Mouse (Mus musculus) limb, embryonic 12.5 days (tissue): ENCODE results near the gene Sart3. TPM values are rescaled to one million over a fixed set of nuclear protein-coding genes. Genes with fewer than 3 reads are reported as not detected.
"Not testable (repeated sequence)": the region's sequence is repeated elsewhere in the genome, so short reads cannot be mapped to it uniquely, and the experiment has no call there.

Source experiments
- ATAC-seq: fragments of 200-750 bp; cut with Nextera tagmentation; 2 replicates; pipeline ENCODE4 v1.8.0; 2017; ENCODE audit warnings: low read depth, moderate TSS enrichment; ENCODE audit not compliant: insufficient number of reproducible peaks, insufficient read depth, low FRiP score, low TSS enrichment
- H3K27ac ChIP-seq: fragments of 300-500 bp; sonication (generic); 2 replicates; pipeline ENCODE4 v1.5.1; 2016; ENCODE audit warnings: mild to moderate bottlenecking, moderate library complexity
- H3K27me3 ChIP-seq: fragments of 300-500 bp; sonication (generic); 2 replicates; pipeline ENCODE4 v1.6.1; 2016; ENCODE audit warnings: mild to moderate bottlenecking, moderate library complexity
- H3K36me3 ChIP-seq: fragments of 300-500 bp; sonication (generic); 2 replicates; pipeline ENCODE4 v1.6.1; 2016; ENCODE audit warnings: mild to moderate bottlenecking, moderate library complexity
- H3K4me1 ChIP-seq: fragments of 300-500 bp; sonication (generic); replicated peaks from 2 replicates; pipeline ENCODE4 v1.6.1; 2016
- H3K4me2 ChIP-seq: fragments of 300-500 bp; sonication (generic); 2 replicates; pipeline ENCODE4 v1.6.1; 2016; ENCODE audit warnings: mild to moderate bottlenecking, moderate library complexity
- H3K4me3 ChIP-seq: fragments of 300-500 bp; sonication (generic); replicated peaks from 2 replicates; pipeline ENCODE4 v1.5.1; 2016; ENCODE audit warnings: mild to moderate bottlenecking
- H3K9ac ChIP-seq: fragments of 300-500 bp; sonication (generic); replicated peaks from 2 replicates; pipeline ENCODE4 v1.6.1; 2016; ENCODE audit warnings: mild to moderate bottlenecking, moderate library complexity
- H3K9me3 ChIP-seq: fragments of 300-500 bp; sonication (generic); 2 replicates; pipeline ENCODE4 v1.6.1; 2016; ENCODE audit warnings: mild to moderate bottlenecking, moderate library complexity
- WGBS: fragments of 180-500 bp; shearing (Covaris S2); methylation state at CpG from one replicate; pipeline ENCODE4 v1.1.7; 2016; 5-methylcytosine and 5-hydroxymethylcytosine counted together
- polyA plus RNA-seq: library from polyadenylated mRNA; unstranded; fragments of >200 nt; fragmentation: Nextera tagmentation; extraction: Ambion mirVana; gene quantifications from 2 replicates; pipeline ENCODE4 v1.2.1, GENCODE M21; 2016

Gene Sart3
- polyA plus RNA-seq, 1 experiment from 2014 or later, result 87.9 TPM

DNA sequence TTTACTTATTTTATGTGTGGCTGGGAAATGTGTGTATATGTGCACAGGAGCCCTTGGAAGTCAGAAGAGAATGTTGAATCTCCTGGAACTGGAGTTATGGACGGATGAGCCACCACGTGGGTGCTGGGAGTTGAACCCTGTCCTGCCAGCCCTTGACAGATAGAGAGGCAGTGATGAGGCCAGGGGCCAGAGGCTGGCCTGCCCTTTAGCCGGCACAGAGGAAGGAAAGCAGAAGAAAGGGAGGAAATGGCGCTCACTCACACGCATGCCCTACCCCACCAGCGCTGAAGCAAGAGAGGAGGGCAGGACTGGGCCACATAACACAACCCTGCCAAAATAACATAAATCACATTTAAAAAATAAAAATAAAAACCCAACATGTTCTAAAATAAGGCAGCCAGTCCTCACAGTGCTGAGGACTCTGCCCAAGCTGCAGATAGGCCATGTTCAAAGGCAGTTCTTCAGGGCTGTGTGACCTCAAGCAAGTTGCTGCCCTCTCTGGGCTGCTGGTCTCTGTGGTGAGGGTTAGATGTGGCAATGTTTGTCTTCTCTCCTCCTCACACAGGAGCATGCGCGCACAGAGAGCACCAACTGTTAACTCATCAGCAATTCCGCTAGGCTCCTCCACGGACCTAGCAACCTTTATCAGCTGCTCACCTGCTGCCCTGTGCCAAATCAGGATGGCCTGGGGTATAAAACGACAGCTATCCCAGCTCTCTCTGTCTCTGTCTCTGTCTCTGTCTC is 18.3 kb upstream of the Sart3 start:
- H3K4me3 ChIP-seq, result no peak overlapping the region
- H3K27me3 ChIP-seq, result no peaks in the 10 kb centered on the region
- no peak for ATAC-seq
- H3K9me3 ChIP-seq, result no peaks in the 10 kb centered on the region
- WGBS, result 70% methylated on average over 11 of the region's 11 CpGs
- H3K9ac ChIP-seq, result no peak overlapping the region
- peaks cover 35% of the 10 kb centered on the region for H3K36me3 ChIP-seq
- H3K4me1 ChIP-seq, result peaks cover 94% of the 10 kb centered on the region
- peak overlapping the region; percentile 97 for H3K27ac ChIP-seq
- H3K4me2 ChIP-seq, result no peak overlapping the region

- 3% methylated on average over 7 of the region's 7 CpGs for WGBS
- H3K9me3 ChIP-seq, result no peaks in the 10 kb centered on the region
- no peaks in the 10 kb centered on the region for H3K27me3 ChIP-seq
- H3K4me3 ChIP-seq, result no peak overlapping the region
- ATAC-seq, result peak; percentile 80
- no peak overlapping the region for H3K9ac ChIP-seq
- peaks cover 85% of the 10 kb centered on the region for H3K4me1 ChIP-seq
- H3K36me3 ChIP-seq, result peaks cover 21% of the 10 kb centered on the region
- peak overlapping the region; percentile 31 for H3K4me2 ChIP-seq
- peak overlapping the region; percentile 97 for H3K27ac ChIP-seq
These were observed 16.9 kb upstream of the Sart3 start for GRCm38 (mm10) chr5:113789075-113789788.

- WGBS, result 19% methylated on average over 6 of the region's 6 CpGs
These were observed 16.3 kb upstream of the Sart3 start for GRCm38 (mm10) chr5:113788645-113789044.

DNA sequence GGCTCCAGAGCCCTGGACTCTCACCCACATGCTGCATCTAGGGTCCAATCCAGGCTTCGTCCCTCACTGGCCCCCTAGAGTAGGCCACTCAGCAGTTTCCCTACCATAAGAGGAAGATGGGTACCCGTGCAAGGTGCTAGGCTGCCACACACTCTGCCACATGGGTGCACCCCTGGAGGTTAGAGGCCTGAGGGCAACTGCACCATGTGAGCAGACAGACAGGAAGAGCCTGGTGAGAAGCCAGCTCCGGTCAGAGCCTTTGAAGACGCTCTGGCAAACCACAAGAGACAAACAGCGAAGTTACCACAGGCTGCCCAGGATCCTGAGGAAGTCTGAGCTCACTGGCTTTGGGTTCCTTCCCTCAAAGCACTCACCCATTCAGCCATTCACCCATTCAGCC is 14.7 kb upstream of the Sart3 start:
- Histone ChIP-seq H3K9ac (no peak overlapping the region), H3K27ac (0 out of 2 replicates have a peak overlapping the region, but pooled peaks have one; percentile 35), H3K4me1 (peaks cover 83% of the 10 kb centered on the region), H3K4me3 (no peak overlapping the region), H3K9me3 (no peaks in the 10 kb centered on the region), H3K27me3 (no peaks in the 10 kb centered on the region), H3K4me2 (no peak overlapping the region), H3K36me3 (no peaks in the 10 kb centered on the region)
- no peak for ATAC-seq
- WGBS, result 71% methylated on average over 5 of the region's 5 CpGs

More at GRCm38 (mm10) chr5:113788645-113789044, 16.3 kb upstream of the Sart3 start:
- peak; percentile 20; the same call in 1 of the 2 replicates for ATAC-seq
- no peaks in the 10 kb centered on the region for H3K9me3 ChIP-seq
- H3K27me3 ChIP-seq, result no peaks in the 10 kb centered on the region
- H3K36me3 ChIP-seq, result peaks cover 15% of the 10 kb centered on the region
- H3K4me1 ChIP-seq, result peaks cover 85% of the 10 kb centered on the region
- H3K9ac ChIP-seq, result no peak overlapping the region
- H3K27ac ChIP-seq, result peak overlapping the region; percentile 97
- peak overlapping the region; percentile 31 for H3K4me2 ChIP-seq
- 0 out of 2 replicates have a peak overlapping the region, but pooled peaks have one; percentile 3 for H3K4me3 ChIP-seq

- Histone ChIP-seq H3K27ac (peak overlapping the region; percentile 93), H3K4me1 (peaks cover 71% of the 10 kb centered on the region), H3K4me2 (peak overlapping the region; percentile 43), H3K9ac (0 out of 2 replicates have a peak overlapping the region, but pooled peaks have one; percentile 34)
- 27% methylated on average over 3 of the region's 3 CpGs for WGBS
- ATAC-seq, H3K4me3 ChIP-seq, H3K36me3 ChIP-seq, H3K27me3 ChIP-seq, H3K9me3 ChIP-seq: not testable (repeated sequence)
These were observed 11.8 kb upstream of the Sart3 start for GRCm38 (mm10) chr5:113784104-113784503.

DNA sequence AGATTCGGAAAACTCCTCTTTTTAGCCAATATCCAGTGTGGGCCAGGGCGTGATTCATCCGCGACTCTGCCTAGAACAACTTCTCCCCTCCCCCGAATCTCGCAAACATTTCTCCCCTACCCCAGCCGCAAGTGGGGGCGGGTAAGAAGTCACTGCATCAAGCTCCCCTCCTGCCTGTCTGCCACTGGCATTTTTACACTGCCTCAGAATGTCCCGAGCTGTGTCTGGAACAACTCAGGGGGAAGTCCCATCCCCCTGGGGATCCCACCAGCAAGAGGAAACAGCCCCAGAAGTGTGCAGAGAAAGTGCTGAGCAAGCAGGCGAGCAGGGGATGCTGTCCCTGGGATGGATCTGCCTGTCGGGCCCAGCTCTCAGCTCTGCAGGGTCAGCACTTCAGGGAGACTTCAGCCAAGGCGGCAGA is 11.3 kb upstream of the Sart3 start:
- H3K4me2 ChIP-seq, result peak overlapping the region; percentile 43
- WGBS, result 7% methylated on average over 12 of the region's 12 CpGs
- no peaks in the 10 kb centered on the region for H3K27me3 ChIP-seq
- no peak overlapping the region for H3K4me3 ChIP-seq
- H3K9me3 ChIP-seq, result no peaks in the 10 kb centered on the region
- peaks cover 66% of the 10 kb centered on the region for H3K4me1 ChIP-seq
- H3K9ac ChIP-seq, result peak overlapping the region; percentile 34; the same call in 1 of the 2 replicates
- ATAC-seq, result no peak
- H3K27ac ChIP-seq, result peak overlapping the region; percentile 93
- peaks cover 3% of the 10 kb centered on the region; the same call in 1 of the 2 replicates for H3K36me3 ChIP-seq

DNA sequence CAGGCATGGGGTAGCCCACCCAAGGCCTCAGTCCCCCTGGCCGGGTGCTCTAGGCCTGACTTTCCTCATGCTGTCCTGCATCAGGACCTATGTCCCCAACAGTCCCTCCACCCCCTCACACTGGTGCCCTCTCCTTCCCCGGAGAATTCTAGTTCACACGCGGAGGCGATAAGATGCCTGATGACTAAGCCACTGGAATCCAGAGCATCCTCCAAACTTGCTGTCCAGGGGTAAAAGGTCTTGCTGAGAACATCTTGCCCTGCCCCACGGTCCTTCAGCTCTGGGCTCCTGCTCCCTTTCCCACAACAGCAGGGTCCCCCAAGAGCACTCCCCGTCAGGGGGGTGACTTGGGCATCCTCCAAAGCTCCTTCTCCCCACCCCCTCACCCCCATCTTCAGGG is 10.3 kb upstream of the Sart3 start:
- Histone ChIP-seq H3K9me3 (no peaks in the 10 kb centered on the region), H3K9ac (no peak overlapping the region), H3K4me3 (no peak overlapping the region), H3K36me3 (peaks cover 12% of the 10 kb centered on the region; the same call in 1 of the 2 replicates), H3K4me2 (no peak overlapping the region), H3K27me3 (no peaks in the 10 kb centered on the region), H3K4me1 (peaks cover 56% of the 10 kb centered on the region), H3K27ac (peak overlapping the region; percentile 93)
- WGBS, result 93% methylated on average over 7 of the region's 7 CpGs
- ATAC-seq, result no peak

DNA sequence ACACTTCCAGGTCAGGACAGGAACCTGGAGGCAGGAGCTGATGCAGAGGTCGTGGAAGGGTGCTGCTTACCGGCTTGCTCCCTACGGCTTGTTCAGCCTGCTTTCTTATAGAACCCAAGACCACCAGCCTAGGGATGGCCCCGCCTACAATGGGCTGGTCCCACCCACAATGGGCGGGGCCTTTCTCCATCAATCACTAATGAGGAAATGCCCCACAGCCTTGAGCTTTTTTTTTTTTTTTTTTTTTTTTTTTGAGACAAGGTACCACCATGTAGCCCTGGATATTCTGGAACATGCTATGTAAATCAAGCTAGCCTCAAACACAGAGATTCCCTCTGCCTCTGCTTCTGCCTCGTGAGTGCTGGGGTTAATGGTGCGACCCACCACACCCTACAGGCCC is 9.6 kb upstream of the Sart3 start:
- Histone ChIP-seq H3K27me3 (no peaks in the 10 kb centered on the region), H3K9me3 (no peaks in the 10 kb centered on the region), H3K4me2 (no peak overlapping the region), H3K36me3 (peaks cover 18% of the 10 kb centered on the region), H3K27ac (peak overlapping the region; percentile 70), H3K9ac (no peak overlapping the region), H3K4me3 (no peak overlapping the region), H3K4me1 (peaks cover 48% of the 10 kb centered on the region)
- WGBS, result 80% methylated on average over 7 of the region's 7 CpGs
- no peak for ATAC-seq

DNA sequence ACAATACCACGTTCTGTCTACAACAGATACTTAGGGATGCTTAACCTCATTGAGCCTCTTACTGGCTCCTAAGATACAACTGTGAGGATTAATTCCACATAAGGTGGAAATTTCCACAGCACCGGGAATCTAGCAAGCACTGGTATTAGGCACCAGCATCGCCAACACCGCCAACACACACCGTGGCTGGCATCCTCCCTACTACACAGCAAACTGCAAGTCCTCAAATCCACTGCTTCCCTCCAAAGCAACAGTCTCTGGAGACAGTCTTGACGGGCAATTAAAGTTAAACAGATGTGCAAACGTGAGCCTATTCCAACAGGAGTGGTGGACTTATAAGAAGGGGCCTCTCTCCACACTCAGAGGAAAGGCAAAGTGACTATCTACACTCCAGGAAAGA is 8.9 kb upstream of the Sart3 start:
- Histone ChIP-seq H3K27me3 (no peaks in the 10 kb centered on the region), H3K9ac (no peak overlapping the region), H3K9me3 (no peaks in the 10 kb centered on the region), H3K27ac (peak overlapping the region; percentile 70), H3K36me3 (peaks cover 24% of the 10 kb centered on the region), H3K4me2 (no peak overlapping the region), H3K4me1 (peaks cover 42% of the 10 kb centered on the region), H3K4me3 (no peak overlapping the region)
- 61% methylated on average over 7 of the region's 7 CpGs for WGBS
- ATAC-seq, result no peak

- peak overlapping the region; percentile 70 for H3K27ac ChIP-seq
- no peaks in the 10 kb centered on the region for H3K9me3 ChIP-seq
- no peak overlapping the region for H3K4me3 ChIP-seq
- H3K4me2 ChIP-seq, result no peak overlapping the region
- H3K9ac ChIP-seq, result no peak overlapping the region
- peaks cover 29% of the 10 kb centered on the region for H3K36me3 ChIP-seq
- peaks cover 40% of the 10 kb centered on the region for H3K4me1 ChIP-seq
- 81% methylated on average over 5 of the region's 5 CpGs for WGBS
- no peaks in the 10 kb centered on the region for H3K27me3 ChIP-seq
- no peak for ATAC-seq
These were observed 8.5 kb upstream of the Sart3 start for GRCm38 (mm10) chr5:113780763-113781162.

DNA sequence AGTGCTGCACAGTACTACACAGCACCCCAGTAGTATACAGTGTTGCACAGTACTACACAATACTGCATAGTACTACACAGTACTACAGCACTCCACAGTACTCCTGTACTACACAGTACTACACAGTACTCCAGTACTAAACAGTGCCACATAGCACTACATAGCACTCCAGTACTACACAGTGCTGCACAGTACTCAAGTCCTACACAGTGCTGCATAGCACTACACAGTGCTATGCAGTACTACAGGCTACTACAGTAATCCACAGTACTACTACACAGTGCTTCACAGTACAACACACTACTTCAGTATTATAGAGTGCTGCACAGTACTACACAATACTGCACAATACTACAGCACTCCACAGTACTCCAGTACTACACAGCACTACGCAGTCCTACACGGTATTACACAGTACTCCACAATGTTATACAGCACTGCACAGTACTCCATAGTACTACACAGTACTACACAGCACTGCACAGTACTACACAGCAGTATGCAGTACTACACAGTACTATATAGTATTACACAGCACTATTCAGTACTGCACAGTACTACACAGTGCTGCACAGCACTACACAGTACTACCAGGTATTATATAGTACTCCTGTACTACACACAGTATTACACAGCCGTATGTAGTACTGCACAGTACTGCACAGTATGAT is 7.9 kb upstream of the Sart3 start:
- H3K36me3 ChIP-seq, result peaks cover 33% of the 10 kb centered on the region
- no peaks in the 10 kb centered on the region for H3K27me3 ChIP-seq
- WGBS, result 92% methylated on average over 3 of the region's 3 CpGs
- H3K9me3 ChIP-seq, result no peaks in the 10 kb centered on the region
- no peak; the same call in 1 of the 2 replicates for ATAC-seq
- no peak overlapping the region for H3K4me2 ChIP-seq
- H3K4me1 ChIP-seq, result peaks cover 40% of the 10 kb centered on the region
- H3K27ac ChIP-seq, result peak overlapping the region; percentile 70
- no peak overlapping the region for H3K4me3 ChIP-seq
- no peak overlapping the region for H3K9ac ChIP-seq
